Mouse (Mus musculus): ENCODE measurements around the gene Slc35d2. TPM values are rescaled to one million over a fixed set of nuclear protein-coding genes. Genes with fewer than 3 reads are reported as not detected.

Slc35d2 gene
- polyA plus RNA-seq, 1 experiment from 2014 or later, result 4.5 TPM

GRCm38 (mm10) chr13:64153083-64153682, 24.0 kb upstream of the Slc35d2 start, which contains the start of gene Zfp367:
Gene Zfp367 (minus strand): TSS chr13:64153202.
- H3K4me3 ChIP-seq, result peak within 1 kb of the TSS; percentile 94
- H3K36me3 ChIP-seq, result no peaks in the 10 kb centered on the region
- peaks cover 53% of the 10 kb centered on the region for H3K4me1 ChIP-seq
- H3K9me3 ChIP-seq, result no peaks in the 10 kb centered on the region
- H3K27ac ChIP-seq (replicated peaks), result peak within 1 kb of the TSS; percentile 96
- peak within 1 kb of the TSS; percentile 91 for H3K9ac ChIP-seq
- ATAC-seq (ENCODE audit: extremely low read depth, insufficient number of reproducible peaks, low FRiP score, low TSS enrichment), result peak; percentile 89
- H3K27me3 ChIP-seq (replicated peaks), result no peaks in the 10 kb centered on the region
- under 1% methylated on average over 56 of the region's 56 CpGs for WGBS
- H3K4me2 ChIP-seq, result peak within 1 kb of the TSS; percentile 95

GRCm38 (mm10) chr13:64152671-64153082, 23.5 kb upstream of the Slc35d2 start:
- H3K9ac ChIP-seq, result peak overlapping the region; percentile 91
- peak; percentile 5; the same call in 1 of the 2 replicates for ATAC-seq (ENCODE audit: extremely low read depth, insufficient number of reproducible peaks, low FRiP score, low TSS enrichment)
- no peaks in the 10 kb centered on the region for H3K27me3 ChIP-seq (replicated peaks)
- H3K36me3 ChIP-seq, result no peaks in the 10 kb centered on the region
- H3K4me1 ChIP-seq, result peaks cover 53% of the 10 kb centered on the region
- H3K27ac ChIP-seq (replicated peaks), result peak overlapping the region; percentile 96
- peak overlapping the region; percentile 94 for H3K4me3 ChIP-seq
- no peaks in the 10 kb centered on the region for H3K9me3 ChIP-seq
- 0% methylated on average over 61 of the region's 61 CpGs for WGBS
- peak overlapping the region; percentile 95 for H3K4me2 ChIP-seq

- H3K36me3 ChIP-seq, result no peaks in the 10 kb centered on the region
- under 1% methylated on average over 42 of the region's 42 CpGs for WGBS
- peak; percentile 22 for ATAC-seq (ENCODE audit: extremely low read depth, insufficient number of reproducible peaks, low FRiP score, low TSS enrichment)
Observed at GRCm38 (mm10) chr13:64152241-64152669, 23.1 kb upstream of the Slc35d2 start.

GRCm38 (mm10) chr13:64150121-64150520, 21.0 kb upstream of the Slc35d2 start:
- no peaks in the 10 kb centered on the region; the same call in 1 of the 2 replicates for H3K36me3 ChIP-seq
- peak overlapping the region; percentile 94 for H3K4me3 ChIP-seq
- no peaks in the 10 kb centered on the region for H3K27me3 ChIP-seq (replicated peaks)
- H3K4me1 ChIP-seq, result peaks cover 48% of the 10 kb centered on the region
- no peaks in the 10 kb centered on the region for H3K9me3 ChIP-seq
- peak overlapping the region; percentile 43; the same call in 1 of the 2 replicates for H3K27ac ChIP-seq (replicated peaks)
- H3K4me2 ChIP-seq, result peak overlapping the region; percentile 95
- no peak for ATAC-seq (ENCODE audit: extremely low read depth, insufficient number of reproducible peaks, low FRiP score, low TSS enrichment)
- WGBS, result 30% methylated on average over 5 of the region's 5 CpGs
- no peak overlapping the region for H3K9ac ChIP-seq

More at GRCm38 (mm10) chr13:64152241-64152669, 23.1 kb upstream of the Slc35d2 start:
- Histone ChIP-seq H3K4me2 (peak overlapping the region; percentile 95), H3K4me3 (peak overlapping the region; percentile 94), H3K9ac (peak overlapping the region; percentile 91), H3K4me1 (peaks cover 56% of the 10 kb centered on the region), H3K27me3 (replicated peaks) (no peaks in the 10 kb centered on the region), H3K27ac (replicated peaks) (peak overlapping the region; percentile 96), H3K9me3 (no peaks in the 10 kb centered on the region)

GRCm38 (mm10) chr13:64129616-64130375, 628 bp upstream of the Slc35d2 start:
- peak; percentile 73; the same call in 1 of the 2 replicates for ATAC-seq (ENCODE audit: extremely low read depth, insufficient number of reproducible peaks, low FRiP score, low TSS enrichment)
- Histone ChIP-seq H3K9ac (peak overlapping the region; percentile 90), H3K4me3 (peak overlapping the region; percentile 77), H3K4me2 (peak overlapping the region; percentile 81), H3K27ac (replicated peaks) (peak overlapping the region; percentile 56), H3K36me3 (peaks cover 21% of the 10 kb centered on the region), H3K9me3 (no peaks in the 10 kb centered on the region), H3K4me1 (peaks cover 6% of the 10 kb centered on the region; the same call in 1 of the 2 replicates), H3K27me3 (replicated peaks) (no peaks in the 10 kb centered on the region)
- 41% methylated on average over 15 of the region's 15 CpGs for WGBS

- 0 out of 2 replicates have a peak, but pooled peaks cover 6% of the 10 kb centered on the region for H3K9me3 ChIP-seq
Observed at GRCm38 (mm10) chr13:64126316-64126715, 2.9 kb downstream of the Slc35d2 start.

GRCm38 (mm10) chr13:64124886-64125285, 4.3 kb downstream of the Slc35d2 start:
- Histone ChIP-seq H3K9ac (no peak overlapping the region), H3K4me3 (no peak overlapping the region), H3K9me3 (0 out of 2 replicates have a peak, but pooled peaks cover 6% of the 10 kb centered on the region), H3K4me1 (peaks cover 6% of the 10 kb centered on the region; the same call in 1 of the 2 replicates), H3K4me2 (no peak overlapping the region), H3K27ac (replicated peaks) (no peak overlapping the region), H3K27me3 (replicated peaks) (no peaks in the 10 kb centered on the region), H3K36me3 (no peaks in the 10 kb centered on the region)
- WGBS, result 92% methylated on average over 6 of the region's 6 CpGs
- no peak for ATAC-seq (ENCODE audit: extremely low read depth, insufficient number of reproducible peaks, low FRiP score, low TSS enrichment)

More at GRCm38 (mm10) chr13:64126316-64126715, 2.9 kb downstream of the Slc35d2 start:
- Histone ChIP-seq H3K27ac (replicated peaks) (no peak overlapping the region), H3K4me1 (peaks cover 6% of the 10 kb centered on the region; the same call in 1 of the 2 replicates), H3K9ac (no peak overlapping the region), H3K4me3 (no peak overlapping the region), H3K36me3 (no peaks in the 10 kb centered on the region; the same call in 1 of the 2 replicates), H3K27me3 (replicated peaks) (no peaks in the 10 kb centered on the region), H3K4me2 (no peak overlapping the region)
- 65% methylated on average over 4 of the region's 4 CpGs for WGBS
- no peak for ATAC-seq (ENCODE audit: extremely low read depth, insufficient number of reproducible peaks, low FRiP score, low TSS enrichment)

- Histone ChIP-seq H3K9ac (no peak overlapping the region), H3K27me3 (replicated peaks) (no peaks in the 10 kb centered on the region), H3K4me2 (no peak overlapping the region), H3K27ac (replicated peaks) (no peak overlapping the region), H3K4me3 (no peak overlapping the region), H3K9me3 (0 out of 2 replicates have a peak, but pooled peaks cover 6% of the 10 kb centered on the region), H3K4me1 (peaks cover 2% of the 10 kb centered on the region; the same call in 1 of the 2 replicates), H3K36me3 (0 out of 2 replicates have a peak, but pooled peaks cover under 1% of the 10 kb centered on the region)
- ATAC-seq (ENCODE audit: extremely low read depth, insufficient number of reproducible peaks, low FRiP score, low TSS enrichment), result no peak
- 33% methylated on average over 6 of the region's 6 CpGs for WGBS
Observed at GRCm38 (mm10) chr13:64123491-64124188, 5.5 kb downstream of the Slc35d2 start.

GRCm38 (mm10) chr13:64120760-64121159, 8.4 kb downstream of the Slc35d2 start:
- Histone ChIP-seq H3K9me3 (0 out of 2 replicates have a peak, but pooled peaks cover 6% of the 10 kb centered on the region), H3K4me3 (no peak overlapping the region), H3K36me3 (peaks cover 12% of the 10 kb centered on the region; the same call in 1 of the 2 replicates), H3K4me1 (no peaks in the 10 kb centered on the region), H3K4me2 (no peak overlapping the region), H3K9ac (no peak overlapping the region), H3K27me3 (replicated peaks) (no peaks in the 10 kb centered on the region), H3K27ac (replicated peaks) (no peak overlapping the region)
- 73% methylated on average over 4 of the region's 4 CpGs for WGBS
- no peak for ATAC-seq (ENCODE audit: extremely low read depth, insufficient number of reproducible peaks, low FRiP score, low TSS enrichment)

GRCm38 (mm10) chr13:64117442-64117841, 11.7 kb downstream of the Slc35d2 start:
- Histone ChIP-seq H3K4me3 (no peak overlapping the region), H3K36me3 (peaks cover 17% of the 10 kb centered on the region; the same call in 1 of the 2 replicates), H3K9me3 (no peaks in the 10 kb centered on the region), H3K9ac (no peak overlapping the region), H3K27me3 (replicated peaks) (no peaks in the 10 kb centered on the region), H3K4me2 (no peak overlapping the region), H3K4me1 (no peaks in the 10 kb centered on the region), H3K27ac (replicated peaks) (no peak overlapping the region)
- 57% methylated on average over 2 of the region's 2 CpGs for WGBS
- no peak for ATAC-seq (ENCODE audit: extremely low read depth, insufficient number of reproducible peaks, low FRiP score, low TSS enrichment)
